Mouse (Mus musculus) liver, embryonic 15.5 days (tissue): ENCODE measurements around the gene Ppp2r2c. TPM values are rescaled to one million over a fixed set of nuclear protein-coding genes. Genes with fewer than 3 reads are reported as not detected.

Experiments used
- ATAC-seq: fragments of 200-750 bp; cut with Nextera tagmentation; 2 replicates; pipeline ENCODE4 v1.8.0; 2017; ENCODE audit warnings: moderate number of reproducible peaks, mild to moderate bottlenecking, moderate library complexity; ENCODE audit not compliant: insufficient read depth
- H3K27ac ChIP-seq: fragments of 300-500 bp; sonication (generic); replicated peaks from 2 replicates; pipeline ENCODE4 v1.5.1; 2015; ENCODE audit warnings: mild to moderate bottlenecking, inconsistent platforms
- H3K27me3 ChIP-seq: fragments of 300-500 bp; sonication (generic); 2 replicates; pipeline ENCODE4 v1.6.1; 2015; ENCODE audit warnings: mild to moderate bottlenecking, inconsistent platforms
- H3K36me3 ChIP-seq: fragments of 300-500 bp; sonication (generic); replicated peaks from 2 replicates; pipeline ENCODE4 v1.6.1; 2015; ENCODE audit warnings: moderate library complexity, mild to moderate bottlenecking, inconsistent platforms
- H3K4me1 ChIP-seq: fragments of 300-500 bp; sonication (generic); replicated peaks from 2 replicates; pipeline ENCODE4 v1.6.1; 2015; ENCODE audit warnings: inconsistent platforms
- H3K4me2 ChIP-seq: fragments of 300-500 bp; sonication (generic); 2 replicates; pipeline ENCODE4 v1.6.1; 2015; ENCODE audit warnings: moderate library complexity, mild to moderate bottlenecking, inconsistent platforms
- H3K4me3 ChIP-seq: fragments of 300-500 bp; sonication (generic); replicated peaks from 2 replicates; pipeline ENCODE4 v1.5.1; 2015; ENCODE audit warnings: mild to moderate bottlenecking, inconsistent platforms
- H3K9ac ChIP-seq: fragments of 300-500 bp; sonication (generic); 2 replicates; pipeline ENCODE4 v1.6.1; 2015; ENCODE audit warnings: moderate library complexity, mild to moderate bottlenecking, inconsistent platforms
- H3K9me3 ChIP-seq: fragments of 300-500 bp; sonication (generic); replicated peaks from 2 replicates; pipeline ENCODE4 v1.6.1; 2016; ENCODE audit warnings: inconsistent platforms
- WGBS: fragments of 180-500 bp; shearing (Covaris S2); methylation state at CpG from one replicate; pipeline ENCODE4 v1.1.7; 2015; ENCODE audit warnings: mixed read lengths; ENCODE audit not compliant: insufficient replicate concordance; 5-methylcytosine and 5-hydroxymethylcytosine counted together
- polyA plus RNA-seq: library from polyadenylated mRNA; unstranded; fragments of >200 nt; fragmentation: Nextera tagmentation; extraction: Ambion mirVana; gene quantifications from 2 replicates; pipeline ENCODE4 v1.2.1, GENCODE M21; 2015

The Ppp2r2c gene
- polyA plus RNA-seq, 1 experiment from 2014 or later = not detected

GRCm38 (mm10) chr5:36911759-36912352 lies 43.5 kb downstream of the Ppp2r2c start:
- Histone ChIP-seq H3K27me3 (no peaks in the 10 kb centered on the region; the same call in 1 of the 2 replicates), H3K4me3 (no peak overlapping the region), H3K4me2 (no peak overlapping the region), H3K9ac (no peak overlapping the region), H3K27ac (no peak overlapping the region), H3K9me3 (no peaks in the 10 kb centered on the region), H3K4me1 (no peaks in the 10 kb centered on the region), H3K36me3 (no peaks in the 10 kb centered on the region)
- no peak for ATAC-seq
- 48% methylated on average over 11 of the region's 11 CpGs for WGBS

- H3K36me3 ChIP-seq = no peaks in the 10 kb centered on the region
- H3K27me3 ChIP-seq = no peaks in the 10 kb centered on the region; the same call in 1 of the 2 replicates
- H3K4me3 ChIP-seq = no peak overlapping the region
- H3K4me1 ChIP-seq = no peaks in the 10 kb centered on the region
- 44% methylated on average over 14 of the region's 14 CpGs for WGBS
- no peak overlapping the region for H3K9ac ChIP-seq
- no peak overlapping the region for H3K27ac ChIP-seq
- H3K9me3 ChIP-seq = no peaks in the 10 kb centered on the region
- no peak for ATAC-seq
- H3K4me2 ChIP-seq = no peak overlapping the region
These were observed 44.4 kb downstream of the Ppp2r2c start for GRCm38 (mm10) chr5:36912602-36913310.

- no peak overlapping the region for H3K4me3 ChIP-seq
- H3K9ac ChIP-seq = no peak overlapping the region
- no peaks in the 10 kb centered on the region for H3K36me3 ChIP-seq
- H3K27ac ChIP-seq = no peak overlapping the region
- 62% methylated on average over 3 of the region's 3 CpGs for WGBS
- no peaks in the 10 kb centered on the region for H3K9me3 ChIP-seq
- ATAC-seq = no peak
- H3K27me3 ChIP-seq = no peaks in the 10 kb centered on the region; the same call in 1 of the 2 replicates
- no peak overlapping the region for H3K4me2 ChIP-seq
- no peaks in the 10 kb centered on the region for H3K4me1 ChIP-seq
These were observed 46.9 kb downstream of the Ppp2r2c start for GRCm38 (mm10) chr5:36915256-36915655.

- H3K4me3 ChIP-seq = no peak overlapping the region
- H3K4me1 ChIP-seq = no peaks in the 10 kb centered on the region
- H3K4me2 ChIP-seq = no peak overlapping the region
- ATAC-seq = no peak
- no peak overlapping the region for H3K9ac ChIP-seq
- WGBS = 59% methylated on average over 4 of the region's 4 CpGs
- no peaks in the 10 kb centered on the region for H3K27me3 ChIP-seq
- H3K36me3 ChIP-seq = no peaks in the 10 kb centered on the region
- no peaks in the 10 kb centered on the region for H3K9me3 ChIP-seq
- no peak overlapping the region for H3K27ac ChIP-seq
These were observed 48.3 kb downstream of the Ppp2r2c start for GRCm38 (mm10) chr5:36916581-36916980.

- ATAC-seq = no peak
- Histone ChIP-seq H3K9me3 (no peaks in the 10 kb centered on the region), H3K9ac (no peak overlapping the region), H3K27me3 (no peaks in the 10 kb centered on the region), H3K4me1 (no peaks in the 10 kb centered on the region), H3K4me2 (no peak overlapping the region), H3K36me3 (no peaks in the 10 kb centered on the region), H3K27ac (no peak overlapping the region), H3K4me3 (no peak overlapping the region)
- 52% methylated on average over 4 of the region's 4 CpGs for WGBS
These were observed 48.9 kb downstream of the Ppp2r2c start for GRCm38 (mm10) chr5:36917245-36917644.

GRCm38 (mm10) chr5:36918016-36918415 lies 49.7 kb downstream of the Ppp2r2c start:
- H3K36me3 ChIP-seq = no peaks in the 10 kb centered on the region
- no peak overlapping the region for H3K4me2 ChIP-seq
- H3K9ac ChIP-seq = no peak overlapping the region
- 56% methylated on average over 7 of the region's 7 CpGs for WGBS
- ATAC-seq = no peak
- H3K9me3 ChIP-seq = no peaks in the 10 kb centered on the region
- no peak overlapping the region for H3K4me3 ChIP-seq
- no peak overlapping the region for H3K27ac ChIP-seq
- H3K4me1 ChIP-seq = no peaks in the 10 kb centered on the region
- H3K27me3 ChIP-seq = no peaks in the 10 kb centered on the region

GRCm38 (mm10) chr5:36920072-36920471 lies 51.8 kb downstream of the Ppp2r2c start:
- ATAC-seq = no peak

GRCm38 (mm10) chr5:36921871-36922270 lies 53.6 kb downstream of the Ppp2r2c start:
- no peaks in the 10 kb centered on the region for H3K4me1 ChIP-seq
- H3K27me3 ChIP-seq = no peaks in the 10 kb centered on the region
- no peaks in the 10 kb centered on the region for H3K36me3 ChIP-seq
- no peak overlapping the region for H3K4me3 ChIP-seq
- ATAC-seq = no peak
- H3K27ac ChIP-seq = no peak overlapping the region
- H3K9ac ChIP-seq = no peak overlapping the region
- no peak overlapping the region for H3K4me2 ChIP-seq
- 50% methylated on average over 1 of the region's 1 CpGs for WGBS
- H3K9me3 ChIP-seq = no peaks in the 10 kb centered on the region

More at GRCm38 (mm10) chr5:36920072-36920471, 51.8 kb downstream of the Ppp2r2c start:
- 52% methylated on average over 1 of the region's 1 CpGs for WGBS
- Histone ChIP-seq H3K4me2 (no peak overlapping the region), H3K4me3 (no peak overlapping the region), H3K9ac (no peak overlapping the region), H3K27ac (no peak overlapping the region), H3K36me3 (no peaks in the 10 kb centered on the region), H3K27me3 (no peaks in the 10 kb centered on the region), H3K4me1 (no peaks in the 10 kb centered on the region), H3K9me3 (no peaks in the 10 kb centered on the region)

- ATAC-seq = no peak
- no peak overlapping the region for H3K9ac ChIP-seq
- H3K27me3 ChIP-seq = no peaks in the 10 kb centered on the region
- no peak overlapping the region for H3K4me2 ChIP-seq
- H3K9me3 ChIP-seq = no peaks in the 10 kb centered on the region
- no peaks in the 10 kb centered on the region for H3K36me3 ChIP-seq
- H3K4me1 ChIP-seq = no peaks in the 10 kb centered on the region
- H3K27ac ChIP-seq = no peak overlapping the region
- WGBS = 28% methylated on average over 10 of the region's 10 CpGs
- H3K4me3 ChIP-seq = no peak overlapping the region
These were observed 54.5 kb downstream of the Ppp2r2c start for GRCm38 (mm10) chr5:36922811-36923210.

GRCm38 (mm10) chr5:36923826-36924700 lies 55.8 kb downstream of the Ppp2r2c start:
- WGBS = 30% methylated on average over 11 of the region's 11 CpGs
- no peak for ATAC-seq
- Histone ChIP-seq H3K9me3 (no peaks in the 10 kb centered on the region), H3K4me2 (no peak overlapping the region), H3K27me3 (no peaks in the 10 kb centered on the region), H3K9ac (no peak overlapping the region), H3K4me1 (no peaks in the 10 kb centered on the region), H3K27ac (no peak overlapping the region), H3K4me3 (no peak overlapping the region), H3K36me3 (no peaks in the 10 kb centered on the region)

- Histone ChIP-seq H3K9ac (no peak overlapping the region), H3K9me3 (no peaks in the 10 kb centered on the region), H3K4me1 (no peaks in the 10 kb centered on the region), H3K4me3 (no peak overlapping the region), H3K4me2 (no peak overlapping the region), H3K27me3 (no peaks in the 10 kb centered on the region), H3K27ac (no peak overlapping the region), H3K36me3 (no peaks in the 10 kb centered on the region)
- WGBS = 40% methylated on average over 4 of the region's 4 CpGs
- ATAC-seq = no peak
These were observed 60.4 kb downstream of the Ppp2r2c start for GRCm38 (mm10) chr5:36928701-36929100.
